Mouse (Mus musculus): ENCODE results near the gene Coil.
"Not testable (repeated sequence)": the region's sequence is repeated elsewhere in the genome, so short reads cannot be mapped to it uniquely, and the experiment has no call there.

Gene Coil

GRCm38 (mm10) chr11:89041073-89041472 is 71.0 kb downstream of the Coil start:
- not testable (repeated sequence) for DNase-seq (ENCODE audit: low read depth, low spot score)
